In genomic region chr17:88173354-88174032, GRCm38 (mm10) we compare ENCODE assay signal across 15 mouse cellular contexts.
DNase-seq lines count a peak whose midpoint lies in the region; TF ChIP-seq lines count a peak whose summit lies in the region.
"Had no signal": no experiment of that assay in that cellular context is flagged by ENCODE, and none has a peak within 500 bp of the region (broad histone marks: within the 10 kb centered on the region; RNA-seq: fewer than 3 reads in every experiment).

No protein-coding gene starts in this region.

- no peaks in the 10 kb centered on the region for H3K36me3 ChIP-seq in E14TG2a.4 (ENCODE audit: insufficient read depth, low read length)
- H3K36me3 ChIP-seq: embryonic facial prominence, embryonic 10.5 days; limb, embryonic 15.5 days; neural tube, embryonic 12.5 days had no signal

- H3K4me1 ChIP-seq in E14TG2a.4 (replicated peaks; ENCODE audit: low read depth, low read length) = peaks cover 5% of the 10 kb centered on the region; the same call in 1 of the 2 replicates
- H3K4me1 ChIP-seq: embryonic facial prominence, embryonic 10.5 days; neural tube, embryonic 12.5 days had no signal

- no peak for DNase-seq in layer of hippocampus, adult 2 months (ENCODE audit: low spot score in 2 of 2)
- no peak for DNase-seq in layer of hippocampus, adult 18-20 months (ENCODE audit: low spot score in 2 of 2)
- DNase-seq in 416B (ENCODE audit: low read depth) (peak; percentile 24), ZHBTc4 (ENCODE audit: low read depth, low spot score) (peak; percentile 81)
- DNase-seq in layer of hippocampus, adult 9-10 months (ENCODE audit: low spot score) = no peak
- no peak for DNase-seq in left cerebral cortex, postnatal 25 days (ENCODE audit: low spot score in 2 of 2)
- DNase-seq: cerebellum, postnatal 25 days; gastrocnemius, adult 2 months; kidney, adult 8-10 months had no signal

- H3K27me3 ChIP-seq in E14TG2a.4 (ENCODE audit: insufficient read depth, low read length) = no peaks in the 10 kb centered on the region
- H3K27me3 ChIP-seq: limb, embryonic 15.5 days; neural tube, embryonic 12.5 days had no signal

- TF ChIP-seq CTCF in layer of hippocampus, adult 2 months (conservative IDR thresholded peaks at IDR 0.05) = peak; percentile 39
- peak; percentile 57 for TF ChIP-seq CTCF in E14TG2a.4 (conservative IDR thresholded peaks at IDR 0.05; ENCODE audit: low read length)

- no peaks in the 10 kb centered on the region for H3K9me3 ChIP-seq in E14TG2a.4 (ENCODE audit: low read length)
- H3K9me3 ChIP-seq: limb, embryonic 15.5 days; neural tube, embryonic 12.5 days had no signal

- intact Hi-C loops in left cerebral cortex, postnatal 25 days (cut with DNase I) = no loop called here

- no peak overlapping the region for H3K27ac ChIP-seq in layer of hippocampus, adult 2 months
- H3K27ac ChIP-seq: embryonic facial prominence, embryonic 10.5 days; gastrocnemius, adult 2 months; hindbrain, postnatal 0 days; neural tube, embryonic 12.5 days had no signal

- H3K4me3 ChIP-seq in layer of hippocampus, adult 2 months = no peak overlapping the region
- no peak overlapping the region for H3K4me3 ChIP-seq in E14TG2a.4 (replicated peaks; ENCODE audit: low read length)
- H3K4me3 ChIP-seq: embryonic facial prominence, embryonic 10.5 days; erythroblast, embryonic 14.5 days; gastrocnemius, adult 2 months; neural tube, embryonic 12.5 days had no signal

Comparison
In these comparisons a context has a peak if more than half of its experiments do, and no peak if none do; other contexts are left out.
1. DNase-seq: peak in 416B (single experiment) and ZHBTc4 (single experiment); none in layer of hippocampus, adult 2 months (0 of 2), layer of hippocampus, adult 18-20 months (0 of 2), layer of hippocampus, adult 9-10 months (single experiment) and left cerebral cortex, postnatal 25 days (0 of 2).